ENCODE assay signal across 10 mouse cellular contexts in genomic region chr10:127048608-127049394, GRCm38 (mm10). TPM values are rescaled to one million over a fixed set of nuclear protein-coding genes. Genes with fewer than 3 reads are reported as not detected.
DNase-seq lines count a peak whose midpoint lies in the region; ATAC-seq lines count a peak whose summit lies in the region.
"Had no signal": no experiment of that assay in that cellular context is flagged by ENCODE, and none has a peak within 500 bp of the region (broad histone marks: within the 10 kb centered on the region; RNA-seq: fewer than 3 reads in every experiment).

No protein-coding gene starts in this region.

- no peak overlapping the region for H3K27ac ChIP-seq in heart, embryonic 10.5 days
- no peak overlapping the region for H3K27ac ChIP-seq in midbrain, embryonic 10.5 days (replicated peaks)
- no peak overlapping the region for H3K27ac ChIP-seq in midbrain, embryonic 14.5 days (replicated peaks; ENCODE audit: low read depth, low read length)
- no peak overlapping the region for H3K27ac ChIP-seq in stomach, embryonic 14.5 days (ENCODE audit: low read length)
- H3K27ac ChIP-seq: macrophage had no signal

- no peak overlapping the region for H3K4me2 ChIP-seq in midbrain, embryonic 14.5 days (ENCODE audit: low read length)
- peak overlapping the region; percentile 33 for H3K4me2 ChIP-seq in stomach, embryonic 14.5 days (replicated peaks; ENCODE audit: low read depth, low read length)

- H3K4me1 ChIP-seq in heart, embryonic 10.5 days: peaks cover 32% of the 10 kb centered on the region
- H3K4me1 ChIP-seq in midbrain, embryonic 10.5 days: peaks cover 18% of the 10 kb centered on the region
- H3K4me1 ChIP-seq in midbrain, embryonic 14.5 days (ENCODE audit: control insufficient read depth, insufficient read depth, low read length): no peaks in the 10 kb centered on the region
- H3K4me1 ChIP-seq in stomach, embryonic 14.5 days (ENCODE audit: control insufficient read depth, insufficient read depth, low read length): 0 out of 2 replicates have a peak, but pooled peaks cover 7% of the 10 kb centered on the region

- WGBS in heart, embryonic 10.5 days: 5% methylated on average over 35 of the region's 35 CpGs
- 6% methylated on average over 35 of the region's 35 CpGs for WGBS in midbrain, embryonic 10.5 days
- WGBS in midbrain, embryonic 14.5 days: 4% methylated on average over 35 of the region's 35 CpGs
- 4% methylated on average over 35 of the region's 35 CpGs for WGBS in stomach, embryonic 14.5 days

- no peak for DNase-seq in heart, embryonic 10.5 days (ENCODE audit: low spot score)
- no peak for DNase-seq in heart, adult 11 months
- DNase-seq in midbrain, embryonic 10.5 days (ENCODE audit: low spot score): peak; percentile 30
- DNase-seq in midbrain, embryonic 14.5 days: no peak
- peak; percentile 33 to 49 for DNase-seq in kidney, postnatal 25 days
- DNase-seq in layer of hippocampus, postnatal 25 days (ENCODE audit: extremely low spot score in 1 of 2, low spot score in 1 of 2): no peak
- DNase-seq in left cerebral cortex, adult 8-10 months (ENCODE audit: low spot score in 2 of 2): no peak
- DNase-seq: gastrocnemius, postnatal 14 days had no signal

- peaks cover 72% of the 10 kb centered on the region for H3K27me3 ChIP-seq in heart, embryonic 10.5 days (ENCODE audit: insufficient read depth, poor library complexity, severe bottlenecking)
- peaks cover 60% of the 10 kb centered on the region for H3K27me3 ChIP-seq in midbrain, embryonic 10.5 days (ENCODE audit: low read depth, poor library complexity, severe bottlenecking)
- peaks cover 41% of the 10 kb centered on the region for H3K27me3 ChIP-seq in midbrain, embryonic 14.5 days (ENCODE audit: control insufficient read depth, insufficient read depth, low read length)
- H3K27me3 ChIP-seq in stomach, embryonic 14.5 days (ENCODE audit: control insufficient read depth, insufficient read depth, low read length): peaks cover 32% of the 10 kb centered on the region

- peaks cover 26% of the 10 kb centered on the region for H3K36me3 ChIP-seq in heart, embryonic 10.5 days
- peaks cover 26% of the 10 kb centered on the region for H3K36me3 ChIP-seq in midbrain, embryonic 10.5 days
- H3K36me3 ChIP-seq in midbrain, embryonic 14.5 days (ENCODE audit: control insufficient read depth, insufficient read depth, low read length): peaks cover 10% of the 10 kb centered on the region
- H3K36me3 ChIP-seq in stomach, embryonic 14.5 days (ENCODE audit: control insufficient read depth, insufficient read depth, low read length): peaks cover 2% of the 10 kb centered on the region; the same call in 1 of the 2 replicates

- no peaks in the 10 kb centered on the region for H3K9me3 ChIP-seq in heart, embryonic 10.5 days
- no peaks in the 10 kb centered on the region for H3K9me3 ChIP-seq in midbrain, embryonic 10.5 days (replicated peaks)
- H3K9me3 ChIP-seq in midbrain, embryonic 14.5 days (ENCODE audit: control insufficient read depth, low read length): no peaks in the 10 kb centered on the region
- H3K9me3 ChIP-seq in stomach, embryonic 14.5 days (ENCODE audit: control insufficient read depth, low read depth, low read length): no peaks in the 10 kb centered on the region

- no peak overlapping the region for H3K9ac ChIP-seq in midbrain, embryonic 14.5 days (replicated peaks; ENCODE audit: low read length)
- no peak overlapping the region for H3K9ac ChIP-seq in stomach, embryonic 14.5 days (replicated peaks; ENCODE audit: low read depth, low read length)

- no peak for ATAC-seq in midbrain, embryonic 14.5 days (ENCODE audit: low FRiP score, low TSS enrichment)
- ATAC-seq in stomach, embryonic 14.5 days (ENCODE audit: insufficient number of reproducible peaks, insufficient read depth, low FRiP score, low read depth): no peak

- peak overlapping the region; percentile 41 for H3K4me3 ChIP-seq in heart, embryonic 10.5 days
- H3K4me3 ChIP-seq in midbrain, embryonic 10.5 days: peak overlapping the region; percentile 34
- no peak overlapping the region for H3K4me3 ChIP-seq in midbrain, embryonic 14.5 days (replicated peaks; ENCODE audit: low read depth, low read length)
- H3K4me3 ChIP-seq in stomach, embryonic 14.5 days (ENCODE audit: low read depth, low read length): 0 out of 2 replicates have a peak overlapping the region, but pooled peaks have one; percentile 12

RNA-seq across cellular contexts. Expression of gene Cyp27b1, which starts 0.8 kb away (rescaled TPM):
- polyA plus RNA-seq in heart, embryonic 10.5 days (2016; fragmentation: Nextera tagmentation; extraction: Ambion mirVana): 0.09 TPM in 1 of 2 replicates, not detected in the other
- polyA plus RNA-seq in midbrain, embryonic 10.5 days (2016; fragmentation: Nextera tagmentation; extraction: Ambion mirVana): 0.07 and 0.22 TPM in 2 replicates
- not detected in 2 replicates for polyA plus RNA-seq in midbrain, embryonic 14.5 days (2014; fragmentation: Nextera tagmentation; extraction: Ambion mirVana)
- 0.13 and 0.18 TPM in 2 replicates for polyA plus RNA-seq in stomach, embryonic 14.5 days (2014; fragmentation: Nextera tagmentation; extraction: Ambion mirVana)
- under 1 TPM; 0.27 to 0.80 TPM for total RNA-seq in layer of hippocampus, postnatal 25 days (2021)
- total RNA-seq in left cerebral cortex, adult 8-10 months (2022): under 1 TPM; 0.30 to 0.46 (median 0.41) TPM
- polyA plus RNA-seq: macrophage had no signal

RNA-seq across cellular contexts. Expression of gene Eef1akmt3, which starts 7.5 kb away (rescaled TPM):
- polyA plus RNA-seq in heart, embryonic 10.5 days (2016; fragmentation: Nextera tagmentation; extraction: Ambion mirVana): 0.18 and 0.23 TPM in 2 replicates
- 0.19 and 0.26 TPM in 2 replicates for polyA plus RNA-seq in midbrain, embryonic 10.5 days (2016; fragmentation: Nextera tagmentation; extraction: Ambion mirVana)
- 0.08 and 0.22 TPM in 2 replicates for polyA plus RNA-seq in midbrain, embryonic 14.5 days (2014; fragmentation: Nextera tagmentation; extraction: Ambion mirVana)
- 0.80 and 1.1 TPM in 2 replicates for polyA plus RNA-seq in stomach, embryonic 14.5 days (2014; fragmentation: Nextera tagmentation; extraction: Ambion mirVana)
- under 1 TPM; 0.15 to 0.47 TPM for total RNA-seq in layer of hippocampus, postnatal 25 days (2021)
- total RNA-seq in left cerebral cortex, adult 8-10 months (2022): under 1 TPM in 3 of 4 experiments, not detected in 1; 0.11 to 0.30 (median 0.14) TPM
- polyA plus RNA-seq: macrophage had no signal

RNA-seq across cellular contexts. Expression of gene Mettl1, which starts 7.6 kb away (rescaled TPM):
- 46.4 and 54.8 TPM in 2 replicates for polyA plus RNA-seq in heart, embryonic 10.5 days (2016; fragmentation: Nextera tagmentation; extraction: Ambion mirVana)
- 54.3 and 56.7 TPM in 2 replicates for polyA plus RNA-seq in midbrain, embryonic 10.5 days (2016; fragmentation: Nextera tagmentation; extraction: Ambion mirVana)
- 17.4 and 20.8 TPM in 2 replicates for polyA plus RNA-seq in midbrain, embryonic 14.5 days (2014; fragmentation: Nextera tagmentation; extraction: Ambion mirVana)
- polyA plus RNA-seq in stomach, embryonic 14.5 days (2014; fragmentation: Nextera tagmentation; extraction: Ambion mirVana): 65.5 and 70.6 TPM in 2 replicates
- total RNA-seq in layer of hippocampus, postnatal 25 days (2021): 10 to 100 TPM in 1 of 2 experiments, 1 to 10 TPM in 1; 8.5 to 12.1 TPM
- 10 to 100 TPM; 10.4 to 11.8 (median 11.2) TPM for total RNA-seq in left cerebral cortex, adult 8-10 months (2022)

RNA-seq across cellular contexts. Expression of gene March9, which starts 11.2 kb away (rescaled TPM):
- polyA plus RNA-seq in heart, embryonic 10.5 days (2016; fragmentation: Nextera tagmentation; extraction: Ambion mirVana): 0.15 and 0.24 TPM in 2 replicates
- polyA plus RNA-seq in midbrain, embryonic 10.5 days (2016; fragmentation: Nextera tagmentation; extraction: Ambion mirVana): 1.3 and 1.7 TPM in 2 replicates
- polyA plus RNA-seq in midbrain, embryonic 14.5 days (2014; fragmentation: Nextera tagmentation; extraction: Ambion mirVana): 11.8 and 17.4 TPM in 2 replicates
- polyA plus RNA-seq in stomach, embryonic 14.5 days (2014; fragmentation: Nextera tagmentation; extraction: Ambion mirVana): 2.0 and 2.3 TPM in 2 replicates
- 10 to 100 TPM; 23.0 to 25.1 TPM for total RNA-seq in layer of hippocampus, postnatal 25 days (2021)
- total RNA-seq in left cerebral cortex, adult 8-10 months (2022): 10 to 100 TPM; 19.8 to 21.5 (median 21.2) TPM

RNA-seq across cellular contexts. Expression of gene Cdk4, which starts 14.5 kb away (rescaled TPM):
- 1,495 and 2,024 TPM in 2 replicates for polyA plus RNA-seq in heart, embryonic 10.5 days (2016; fragmentation: Nextera tagmentation; extraction: Ambion mirVana)
- polyA plus RNA-seq in midbrain, embryonic 10.5 days (2016; fragmentation: Nextera tagmentation; extraction: Ambion mirVana): 2,811 and 2,916 TPM in 2 replicates
- 1,072 and 1,231 TPM in 2 replicates for polyA plus RNA-seq in midbrain, embryonic 14.5 days (2014; fragmentation: Nextera tagmentation; extraction: Ambion mirVana)
- 1,788 and 1,817 TPM in 2 replicates for polyA plus RNA-seq in stomach, embryonic 14.5 days (2014; fragmentation: Nextera tagmentation; extraction: Ambion mirVana)
- 100 to 1,000 TPM; 104 to 110 TPM for total RNA-seq in layer of hippocampus, postnatal 25 days (2021)
- 10 to 100 TPM; 79.8 to 91.4 (median 85.4) TPM for total RNA-seq in left cerebral cortex, adult 8-10 months (2022)

Comparison
In these comparisons a context has a peak if more than half of its experiments do, and no peak if none do; other contexts are left out.
1. DNase-seq: peak in midbrain, embryonic 10.5 days (single experiment) and kidney, postnatal 25 days (2 of 2); none in heart, embryonic 10.5 days (single experiment), heart, adult 11 months (single experiment), midbrain, embryonic 14.5 days (single experiment), layer of hippocampus, postnatal 25 days (0 of 2) and left cerebral cortex, adult 8-10 months (0 of 2).